Mouse (Mus musculus) G1E (cell line): ENCODE results near the gene Iqcg. TPM values are rescaled to one million over a fixed set of nuclear protein-coding genes. Genes with fewer than 3 reads are reported as not detected.
"Not testable (repeated sequence)": the region's sequence is repeated elsewhere in the genome, so short reads cannot be mapped to it uniquely, and the experiment has no call there.

Experiments
- ATAC-seq: 2 replicates; pipeline ENCODE4 v1.8.0; 2016; ENCODE audit warnings: mild to moderate bottlenecking; ENCODE audit not compliant: insufficient number of reproducible peaks, poor library complexity, low FRiP score, severe bottlenecking; ENCODE audit errors: extremely low read depth
- DNase-seq: peaks from one replicate; pipeline ENCODE4 v3.0.0; 2012; ENCODE audit warnings: low spot score
- H3K27me3 ChIP-seq: 2 replicates; pipeline ENCODE4 v1.6.1; 2012; ENCODE audit warnings: mild to moderate bottlenecking, low read length, inconsistent platforms; ENCODE audit not compliant: insufficient read depth
- H3K36me3 ChIP-seq: replicated peaks from 2 replicates; pipeline ENCODE3; 2012; ENCODE audit warnings: mild to moderate bottlenecking, inconsistent platforms
- H3K4me1 ChIP-seq: 2 replicates; pipeline ENCODE4 v1.6.1; 2012; ENCODE audit warnings: low read depth, low read length, inconsistent platforms, mixed read lengths; ENCODE audit not compliant: insufficient read depth
- H3K4me3 ChIP-seq: 2 replicates; pipeline ENCODE4 v1.5.1; 2012; ENCODE audit warnings: low read depth, mild to moderate bottlenecking, inconsistent platforms, low read length, moderate library complexity, mixed read lengths
- H3K9me3 ChIP-seq: replicated peaks from 2 replicates; pipeline ENCODE4 v1.6.1; 2012; ENCODE audit warnings: inconsistent platforms
- CTCF ChIP-seq: IDR thresholded peaks from 2 replicates; pipeline ENCODE4 v1.5.1; 2012; ENCODE audit warnings: low read depth, low read length, inconsistent platforms, mixed read lengths
- GATA1 ChIP-seq: IDR thresholded peaks from 2 replicates; pipeline ENCODE4 v1.6.1; 2012; ENCODE audit warnings: borderline replicate concordance, low read length, inconsistent platforms, mixed read lengths
- GATA2 ChIP-seq: IDR thresholded peaks from 2 replicates; pipeline ENCODE4 v1.6.1; 2012; ENCODE audit warnings: low read depth, low read length, inconsistent platforms, borderline replicate concordance
- POLR2AphosphoS5 ChIP-seq: IDR thresholded peaks from 2 replicates; pipeline ENCODE4 v1.6.1; 2012; ENCODE audit warnings: low read depth, low read length, inconsistent platforms; ENCODE audit not compliant: insufficient replicate concordance
- TAL1 ChIP-seq: conservative IDR thresholded peaks from 2 replicates; pipeline ENCODE4 v1.6.1; 2012; ENCODE audit warnings: low read depth, low read length, inconsistent platforms, mixed read lengths
- polyA plus RNA-seq: library from polyadenylated mRNA; stranded (reverse); fragments of >175 nt; gene quantifications from 2 replicates; pipeline ENCODE4 v1.2.3, GENCODE M21; 2012
- total RNA-seq, 2 experiments: library from RNA; stranded (forward) in 1 of 2; stranded (reverse) in 1 of 2; fragments of 200-1000 nt in 1 of 2; fragments of >200 nt in 1 of 2; fragmentation: Nextera tagmentation in 1 of 2; gene quantifications; 2 replicates each; pipeline ENCODE4 v1.2.3; 2014 to 2017

The Iqcg gene
- total and polyA plus RNA-seq, 3 experiments: 0.98 to 2.1 (median 1.5) TPM

- DNase-seq: peak; percentile 91
- Histone ChIP-seq H3K9me3 (no peaks in the 10 kb centered on the region), H3K4me3 (peak within 1 kb of the TSS; percentile 89), H3K4me1 (peaks cover 55% of the 10 kb centered on the region), H3K36me3 (peaks cover 51% of the 10 kb centered on the region), H3K27me3 (no peaks in the 10 kb centered on the region)
- ATAC-seq: peak; percentile 73
- TF ChIP-seq POLR2AphosphoS5 (peak; percentile 98), GATA1 (no peak)
Measured at GRCm38 (mm10) chr16:33062024-33062681, 6.1 kb upstream of the Iqcg start, which contains the start of gene Lmln. Gene Lmln, plus strand, starts transcription at chr16:33062521.

GRCm38 (mm10) chr16:33061400-33061799, 5.4 kb upstream of the Iqcg start:
- Histone ChIP-seq H3K36me3 (peaks cover 48% of the 10 kb centered on the region), H3K9me3 (no peaks in the 10 kb centered on the region), H3K27me3 (no peaks in the 10 kb centered on the region), H3K4me3 (no peak overlapping the region; the same call in 1 of the 2 replicates), H3K4me1 (peaks cover 55% of the 10 kb centered on the region)
- ATAC-seq: no peak
- TF ChIP-seq GATA2 (no peak), POLR2AphosphoS5 (no peak), GATA1 (no peak), CTCF (no peak), TAL1 (no peak)
- no peak for DNase-seq

GRCm38 (mm10) chr16:33060926-33061325, 4.9 kb upstream of the Iqcg start:
- Histone ChIP-seq H3K4me3 (no peak overlapping the region), H3K9me3 (no peaks in the 10 kb centered on the region), H3K4me1 (peaks cover 55% of the 10 kb centered on the region), H3K27me3 (no peaks in the 10 kb centered on the region), H3K36me3 (peaks cover 45% of the 10 kb centered on the region)
- TF ChIP-seq POLR2AphosphoS5 (no peak), CTCF (no peak), GATA2 (no peak), GATA1 (no peak), TAL1 (no peak)
- DNase-seq (no peak), ATAC-seq (no peak)

DNA sequence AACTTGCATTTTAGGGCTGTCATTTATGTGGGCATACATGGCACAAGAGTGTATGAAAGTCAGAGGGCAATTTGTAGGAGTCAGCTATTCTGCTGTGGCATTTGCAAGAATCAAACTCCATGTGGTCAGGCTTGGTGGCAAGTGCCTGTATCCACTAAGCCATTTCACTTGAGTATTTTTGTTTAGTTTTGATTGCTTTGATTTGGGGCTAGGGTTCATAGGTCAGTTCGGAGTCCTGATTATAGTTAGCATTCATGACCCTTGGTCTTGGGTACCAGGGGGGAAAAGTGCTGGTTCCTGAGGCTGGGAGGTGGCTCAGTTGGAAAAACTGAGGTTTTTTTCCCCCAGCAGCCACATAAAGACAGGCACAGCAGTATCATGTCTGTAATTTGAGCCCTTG, 3.5 kb upstream of the Iqcg start:
- H3K4me1 ChIP-seq: peaks cover 62% of the 10 kb centered on the region
- no peak for ATAC-seq
- peaks cover 38% of the 10 kb centered on the region for H3K36me3 ChIP-seq
- TF ChIP-seq CTCF (no peak), GATA2 (no peak), POLR2AphosphoS5 (no peak)
- peak overlapping the region; percentile 95; the same call in 1 of the 2 replicates for H3K4me3 ChIP-seq
- H3K9me3 ChIP-seq: no peaks in the 10 kb centered on the region
- peaks cover under 1% of the 10 kb centered on the region; the same call in 1 of the 2 replicates for H3K27me3 ChIP-seq
- DNase-seq: no peak

DNA sequence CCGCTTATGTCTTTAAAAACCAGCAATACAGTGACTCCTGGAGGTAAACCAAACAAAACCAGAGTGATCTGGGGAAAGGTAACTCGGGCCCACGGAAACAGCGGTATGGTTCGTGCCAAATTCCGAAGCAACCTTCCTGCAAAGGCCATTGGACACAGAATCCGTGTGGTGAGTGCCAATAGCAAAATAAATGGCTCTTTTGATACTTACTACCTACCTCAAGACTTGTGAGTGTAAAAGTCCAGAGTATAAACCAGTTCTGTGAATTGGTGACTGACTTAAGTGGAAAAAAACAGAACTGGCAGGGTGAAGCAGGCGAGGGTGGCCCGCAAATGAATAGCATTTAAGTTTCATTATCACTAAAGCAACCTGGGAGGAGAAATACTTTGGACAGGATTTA, 2.6 kb upstream of the Iqcg start:
- not testable (repeated sequence) for DNase-seq, ATAC-seq, H3K9me3 ChIP-seq, H3K27me3 ChIP-seq
- peaks cover 35% of the 10 kb centered on the region for H3K36me3 ChIP-seq
- peak overlapping the region; percentile 95 for H3K4me3 ChIP-seq
- peaks cover 58% of the 10 kb centered on the region for H3K4me1 ChIP-seq

- H3K9me3 ChIP-seq: no peaks in the 10 kb centered on the region
- TF ChIP-seq GATA1: no peak
- TF ChIP-seq TAL1: no peak
- TF ChIP-seq GATA2: no peak
- TF ChIP-seq CTCF: no peak
- no peak for TF ChIP-seq POLR2AphosphoS5
- peaks cover 53% of the 10 kb centered on the region for H3K4me1 ChIP-seq
- peaks cover 7% of the 10 kb centered on the region for H3K27me3 ChIP-seq
- peak overlapping the region; percentile 95 for H3K4me3 ChIP-seq
- DNase-seq: no peak
- no peak for ATAC-seq
- H3K36me3 ChIP-seq: peaks cover 35% of the 10 kb centered on the region
Measured at GRCm38 (mm10) chr16:33058033-33058432, 2.0 kb upstream of the Iqcg start.

GRCm38 (mm10) chr16:33056786-33057185, 768 bp upstream of the Iqcg start:
- H3K9me3 ChIP-seq: no peaks in the 10 kb centered on the region
- ATAC-seq: peak; percentile 12; the same call in 1 of the 2 replicates
- TF ChIP-seq GATA1: no peak
- TF ChIP-seq CTCF: no peak
- TF ChIP-seq TAL1: no peak
- TF ChIP-seq GATA2: no peak
- TF ChIP-seq POLR2AphosphoS5: no peak
- H3K27me3 ChIP-seq: peaks cover 13% of the 10 kb centered on the region
- H3K4me1 ChIP-seq: peaks cover 42% of the 10 kb centered on the region
- H3K36me3 ChIP-seq: peaks cover 35% of the 10 kb centered on the region
- peak overlapping the region; percentile 95 for H3K4me3 ChIP-seq
- peak; percentile 18 for DNase-seq
